Mouse (Mus musculus) embryonic facial prominence, embryonic 13.5 days (tissue): ENCODE results near the gene Tcf7. TPM values are rescaled to one million over a fixed set of nuclear protein-coding genes. Genes with fewer than 3 reads are reported as not detected.
A peak's percentile ranks its signal among the peaks of the same experiment; 100 is the strongest.

Source experiments
- ATAC-seq: fragments of 200-750 bp; cut with Nextera tagmentation; 2 replicates; pipeline ENCODE4 v1.8.0; 2017; ENCODE audit warnings: low read depth; ENCODE audit not compliant: insufficient number of reproducible peaks, insufficient read depth, low FRiP score, low TSS enrichment
- H3K27ac ChIP-seq: fragments of 300-500 bp; sonication (generic); 2 replicates; pipeline ENCODE4 v1.5.1; 2015; ENCODE audit warnings: moderate library complexity, mild to moderate bottlenecking, inconsistent platforms
- H3K27me3 ChIP-seq: fragments of 300-500 bp; sonication (generic); 2 replicates; pipeline ENCODE4 v1.6.1; 2015; ENCODE audit warnings: mild to moderate bottlenecking, inconsistent platforms
- H3K36me3 ChIP-seq: fragments of 300-500 bp; sonication (generic); 2 replicates; pipeline ENCODE4 v1.6.1; 2015; ENCODE audit warnings: mild to moderate bottlenecking, inconsistent platforms
- H3K4me1 ChIP-seq: fragments of 300-500 bp; sonication (generic); 2 replicates; pipeline ENCODE4 v1.6.1; 2015; ENCODE audit warnings: inconsistent platforms
- H3K4me2 ChIP-seq: fragments of 300-500 bp; sonication (generic); 2 replicates; pipeline ENCODE4 v1.6.1; 2015; ENCODE audit warnings: moderate library complexity, mild to moderate bottlenecking, inconsistent platforms
- H3K4me3 ChIP-seq: fragments of 300-500 bp; sonication (generic); 2 replicates; pipeline ENCODE4 v1.5.1; 2015; ENCODE audit warnings: mild to moderate bottlenecking, inconsistent platforms
- H3K9ac ChIP-seq: fragments of 300-500 bp; sonication (generic); 2 replicates; pipeline ENCODE4 v1.6.1; 2015; ENCODE audit warnings: mild to moderate bottlenecking, inconsistent platforms
- H3K9me3 ChIP-seq: fragments of 300-500 bp; sonication (generic); 2 replicates; pipeline ENCODE4 v1.6.1; 2016; ENCODE audit warnings: inconsistent platforms
- WGBS: fragments of 180-500 bp; shearing (Covaris S2); methylation state at CpG from one replicate; pipeline ENCODE4 v1.1.7; 2015; ENCODE audit warnings: mixed read lengths; 5-methylcytosine and 5-hydroxymethylcytosine counted together
- polyA plus RNA-seq: library from polyadenylated mRNA; unstranded; fragments of >200 nt; fragmentation: Nextera tagmentation; extraction: Ambion mirVana; gene quantifications from 2 replicates; pipeline ENCODE4 v1.2.1, GENCODE M21; 2015

The Tcf7 gene
- polyA plus RNA-seq, 1 experiment from 2014 or later = 8.6 TPM

DNA sequence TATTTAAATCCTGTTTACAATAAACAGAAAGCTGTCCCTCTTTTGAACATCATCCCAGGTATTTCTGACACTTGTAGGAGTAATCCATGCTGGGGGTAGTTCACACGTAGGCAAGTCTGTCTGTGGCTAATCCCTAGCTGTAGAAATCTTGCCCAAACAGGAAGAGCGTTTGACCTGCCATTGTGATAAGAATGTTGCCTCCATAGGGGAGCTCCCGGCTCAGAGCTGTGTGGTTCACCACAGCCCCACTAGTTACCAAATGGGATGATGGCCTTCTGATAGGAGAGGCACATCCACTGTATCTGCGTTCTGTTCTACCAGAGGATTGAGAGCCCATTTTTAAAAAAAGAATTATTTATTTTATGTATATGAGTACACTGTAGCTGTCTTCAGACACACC is 22.5 kb upstream of the Tcf7 start:
- 57% methylated on average over 4 of the region's 4 CpGs for WGBS
- no peak overlapping the region for H3K4me2 ChIP-seq
- H3K27ac ChIP-seq = no peak overlapping the region
- no peak overlapping the region for H3K4me3 ChIP-seq
- H3K36me3 ChIP-seq = no peaks in the 10 kb centered on the region
- no peaks in the 10 kb centered on the region for H3K9me3 ChIP-seq
- H3K4me1 ChIP-seq = peaks cover 8% of the 10 kb centered on the region
- no peak overlapping the region for H3K9ac ChIP-seq
- H3K27me3 ChIP-seq = no peaks in the 10 kb centered on the region
- no peak for ATAC-seq

DNA sequence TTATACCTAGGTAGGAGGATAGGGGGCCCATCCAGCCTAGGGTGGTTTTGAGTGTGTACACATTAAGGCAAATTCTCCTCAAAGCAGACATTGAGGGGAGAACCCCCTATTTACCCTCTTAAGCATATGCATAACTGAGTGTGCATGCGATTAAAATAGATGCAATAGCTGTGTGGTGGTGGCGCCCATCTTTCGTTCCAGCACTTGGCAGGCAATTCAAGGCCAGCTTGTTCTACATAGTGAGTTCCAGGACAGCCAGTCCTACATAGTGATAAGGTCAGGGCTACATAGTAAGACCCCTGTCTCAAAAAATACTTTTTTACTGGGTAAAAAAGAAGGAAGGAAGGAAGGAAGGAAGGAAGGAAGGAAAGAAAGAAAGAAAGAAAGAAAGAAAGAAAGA is 19.9 kb upstream of the Tcf7 start:
- 88% methylated on average over 3 of the region's 3 CpGs for WGBS
- no peak overlapping the region for H3K4me2 ChIP-seq

DNA sequence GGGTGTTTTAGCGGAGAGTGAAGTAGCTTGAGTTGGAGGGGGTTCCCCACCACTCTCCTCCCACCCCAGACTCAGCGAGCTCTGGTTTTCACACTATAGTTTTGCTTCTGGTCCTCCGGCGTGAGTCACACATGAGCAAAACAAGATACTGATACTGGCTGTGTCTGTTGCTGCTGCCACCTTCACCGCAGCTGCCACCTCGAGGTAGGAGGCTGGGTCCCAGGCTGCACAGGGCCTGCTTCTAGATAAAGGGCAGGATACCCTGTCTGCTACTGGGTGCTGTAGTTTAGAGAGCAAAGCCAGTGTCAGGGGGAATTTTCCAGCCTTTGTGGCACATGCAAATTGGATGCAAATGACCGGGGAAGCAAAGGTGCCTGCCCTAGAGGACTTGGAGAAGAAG is 16.9 kb upstream of the Tcf7 start:
- H3K27ac ChIP-seq = no peak overlapping the region
- H3K27me3 ChIP-seq = no peaks in the 10 kb centered on the region
- no peaks in the 10 kb centered on the region for H3K36me3 ChIP-seq
- H3K4me3 ChIP-seq = no peak overlapping the region
- no peak overlapping the region for H3K9ac ChIP-seq
- H3K4me2 ChIP-seq = no peak overlapping the region
- WGBS = 66% methylated on average over 7 of the region's 7 CpGs
- H3K9me3 ChIP-seq = no peaks in the 10 kb centered on the region
- no peak for ATAC-seq
- no peaks in the 10 kb centered on the region for H3K4me1 ChIP-seq

More for the DNA sequence above, 19.9 kb upstream of the Tcf7 start:
- H3K4me3 ChIP-seq = no peak overlapping the region
- no peaks in the 10 kb centered on the region for H3K36me3 ChIP-seq
- no peaks in the 10 kb centered on the region for H3K4me1 ChIP-seq
- ATAC-seq = no peak
- no peak overlapping the region for H3K27ac ChIP-seq
- no peaks in the 10 kb centered on the region for H3K27me3 ChIP-seq
- no peak overlapping the region for H3K9ac ChIP-seq
- H3K9me3 ChIP-seq = no peaks in the 10 kb centered on the region

DNA sequence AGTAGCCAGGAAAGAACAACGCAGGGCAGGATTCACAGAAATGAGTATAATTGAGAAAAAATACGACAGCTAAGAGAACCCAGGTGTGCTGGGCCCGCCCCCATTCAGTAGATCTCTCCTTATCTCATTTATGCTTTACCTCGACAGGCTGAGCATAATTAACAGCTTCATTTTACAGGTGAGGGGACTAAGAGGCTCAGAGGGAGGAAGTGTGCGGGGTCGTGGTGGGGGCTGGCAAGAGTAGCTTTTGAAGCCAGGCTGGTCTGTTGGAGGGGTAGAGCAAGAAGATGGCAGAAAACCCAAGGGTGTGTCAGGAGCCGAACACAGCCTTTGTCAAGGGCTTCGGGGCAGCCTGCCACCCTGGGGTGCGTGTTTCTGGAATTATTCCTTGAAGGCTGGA is 16.1 kb upstream of the Tcf7 start:
- WGBS = 71% methylated on average over 9 of the region's 9 CpGs
- Histone ChIP-seq H3K4me3 (no peak overlapping the region), H3K9ac (no peak overlapping the region), H3K4me2 (no peak overlapping the region), H3K27ac (no peak overlapping the region), H3K27me3 (no peaks in the 10 kb centered on the region), H3K4me1 (no peaks in the 10 kb centered on the region), H3K36me3 (no peaks in the 10 kb centered on the region), H3K9me3 (no peaks in the 10 kb centered on the region)
- no peak for ATAC-seq

DNA sequence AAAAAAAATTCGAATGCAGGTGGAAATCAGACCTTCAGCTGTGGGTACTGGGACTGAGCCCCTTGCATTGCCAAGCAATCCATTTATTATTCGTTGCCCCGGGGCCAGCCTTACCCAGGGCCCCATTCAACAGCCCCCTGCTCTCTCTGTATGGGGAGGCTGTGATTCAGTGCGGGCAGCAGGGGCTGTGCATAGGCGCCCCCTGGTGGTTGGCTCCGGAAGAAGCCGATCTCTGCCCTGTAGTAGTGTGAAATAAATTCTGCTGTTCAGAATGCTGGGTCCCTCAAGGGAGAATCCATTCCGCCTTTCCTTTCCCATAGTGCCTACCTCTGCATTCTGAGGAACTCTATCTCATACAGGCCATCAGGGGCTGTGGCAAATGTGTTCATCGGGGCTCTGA is 14.5 kb upstream of the Tcf7 start:
- WGBS = 14% methylated on average over 9 of the region's 9 CpGs
- no peak for ATAC-seq

DNA sequence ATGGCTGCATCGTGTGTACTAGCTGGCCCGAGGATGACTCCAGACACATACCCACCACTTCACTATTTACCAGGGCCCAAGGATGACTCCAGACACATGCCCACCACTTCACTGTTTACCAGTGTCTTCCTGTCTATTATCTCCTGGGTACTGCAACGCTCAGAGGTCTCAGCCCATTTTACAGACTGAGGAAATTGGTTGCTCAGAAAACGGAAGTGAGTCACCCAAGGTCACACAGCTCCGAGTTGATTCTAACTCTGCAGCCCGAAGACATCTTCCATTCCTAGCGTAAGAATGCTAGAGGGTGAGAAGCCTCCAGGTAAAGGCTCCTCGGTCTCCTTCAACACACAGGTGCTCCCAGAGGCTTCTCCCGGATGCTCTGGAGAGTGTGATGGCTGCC is 11.3 kb upstream of the Tcf7 start:
- Histone ChIP-seq H3K9ac (no peak overlapping the region), H3K27ac (no peak overlapping the region), H3K36me3 (no peaks in the 10 kb centered on the region), H3K9me3 (no peaks in the 10 kb centered on the region), H3K27me3 (no peaks in the 10 kb centered on the region), H3K4me3 (no peak overlapping the region), H3K4me2 (no peak overlapping the region), H3K4me1 (no peaks in the 10 kb centered on the region)
- 80% methylated on average over 9 of the region's 9 CpGs for WGBS
- no peak for ATAC-seq

More for the DNA sequence above, 14.5 kb upstream of the Tcf7 start:
- Histone ChIP-seq H3K9ac (no peak overlapping the region), H3K4me1 (no peaks in the 10 kb centered on the region), H3K9me3 (no peaks in the 10 kb centered on the region), H3K36me3 (no peaks in the 10 kb centered on the region), H3K4me3 (no peak overlapping the region), H3K27ac (no peak overlapping the region), H3K4me2 (no peak overlapping the region), H3K27me3 (no peaks in the 10 kb centered on the region)

DNA sequence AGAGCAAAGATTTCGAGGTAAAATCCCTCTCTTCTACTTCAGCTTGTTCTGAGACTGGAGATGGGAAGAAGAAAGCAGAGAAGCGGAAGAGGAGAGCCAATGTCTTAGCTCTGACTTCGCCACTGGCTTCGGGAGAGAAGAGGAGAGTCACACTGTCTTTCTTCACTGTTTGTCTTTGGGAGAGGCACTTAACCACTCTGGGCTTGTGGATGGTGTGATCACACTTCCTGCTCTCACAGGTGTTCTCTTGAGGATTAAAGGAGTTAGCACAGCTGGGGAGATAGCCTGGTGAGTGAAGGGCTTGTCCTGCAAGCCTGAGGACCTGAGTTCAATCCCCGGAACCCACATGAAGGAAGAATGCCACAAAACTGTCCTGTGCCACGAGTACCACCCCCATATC is 10.1 kb upstream of the Tcf7 start:
- ATAC-seq = no peak
- Histone ChIP-seq H3K36me3 (no peaks in the 10 kb centered on the region), H3K27ac (no peak overlapping the region), H3K4me2 (no peak overlapping the region), H3K9ac (no peak overlapping the region), H3K27me3 (no peaks in the 10 kb centered on the region), H3K9me3 (no peaks in the 10 kb centered on the region), H3K4me3 (no peak overlapping the region), H3K4me1 (no peaks in the 10 kb centered on the region)
- 73% methylated on average over 6 of the region's 6 CpGs for WGBS

DNA sequence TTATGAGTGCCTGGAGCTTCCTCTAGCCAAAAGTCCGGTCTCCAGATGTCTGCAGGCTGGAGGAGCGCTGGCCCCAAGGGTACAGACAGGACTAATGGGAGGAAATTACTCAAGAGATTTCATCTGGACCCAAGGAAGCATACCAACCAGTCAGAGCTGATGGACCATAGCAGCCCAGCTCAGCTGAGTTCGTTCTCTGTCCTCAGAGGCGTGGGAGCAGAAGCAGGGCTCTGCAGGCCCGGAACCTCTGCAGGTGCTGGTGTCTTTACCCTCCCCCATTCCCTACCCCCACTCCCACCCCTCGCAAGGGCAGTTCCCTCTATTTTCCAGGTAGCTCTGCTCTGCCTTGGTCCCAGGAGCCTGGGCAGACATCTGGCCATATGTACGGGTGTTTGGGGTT is 9.5 kb upstream of the Tcf7 start:
- Histone ChIP-seq H3K36me3 (no peaks in the 10 kb centered on the region), H3K27ac (no peak overlapping the region), H3K27me3 (no peaks in the 10 kb centered on the region), H3K9ac (no peak overlapping the region), H3K4me2 (no peak overlapping the region), H3K4me1 (peaks cover under 1% of the 10 kb centered on the region; the same call in 1 of the 2 replicates), H3K4me3 (no peak overlapping the region), H3K9me3 (no peaks in the 10 kb centered on the region)
- 71% methylated on average over 7 of the region's 7 CpGs for WGBS
- ATAC-seq = no peak

DNA sequence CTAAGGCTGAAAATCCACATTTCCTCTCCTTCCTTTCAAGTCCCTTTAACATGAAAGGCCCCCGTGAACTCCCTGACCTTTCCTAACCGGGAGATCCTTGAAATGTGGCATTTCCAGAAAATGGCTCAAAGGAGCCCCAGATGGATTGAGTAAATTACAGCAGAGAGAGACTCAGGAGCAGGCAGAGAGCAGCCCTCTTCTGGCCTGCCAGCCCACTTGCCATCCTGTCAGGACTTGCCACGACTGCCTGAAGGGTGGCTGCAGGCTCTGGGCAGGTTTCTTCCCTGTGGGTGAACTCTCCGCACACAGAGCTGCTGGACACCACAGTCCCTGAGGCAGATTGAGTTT is 4.1 kb upstream of the Tcf7 start:
- peaks cover 34% of the 10 kb centered on the region for H3K4me1 ChIP-seq
- no peak overlapping the region for H3K4me2 ChIP-seq
- H3K9me3 ChIP-seq = no peaks in the 10 kb centered on the region
- H3K27me3 ChIP-seq = peaks cover 35% of the 10 kb centered on the region
- H3K27ac ChIP-seq = no peak overlapping the region
- 8% methylated on average over 4 of the region's 4 CpGs for WGBS
- 0 out of 2 replicates have a peak overlapping the region, but pooled peaks have one; percentile 36 for H3K9ac ChIP-seq
- H3K4me3 ChIP-seq = no peak overlapping the region
- H3K36me3 ChIP-seq = no peaks in the 10 kb centered on the region
- ATAC-seq = no peak

DNA sequence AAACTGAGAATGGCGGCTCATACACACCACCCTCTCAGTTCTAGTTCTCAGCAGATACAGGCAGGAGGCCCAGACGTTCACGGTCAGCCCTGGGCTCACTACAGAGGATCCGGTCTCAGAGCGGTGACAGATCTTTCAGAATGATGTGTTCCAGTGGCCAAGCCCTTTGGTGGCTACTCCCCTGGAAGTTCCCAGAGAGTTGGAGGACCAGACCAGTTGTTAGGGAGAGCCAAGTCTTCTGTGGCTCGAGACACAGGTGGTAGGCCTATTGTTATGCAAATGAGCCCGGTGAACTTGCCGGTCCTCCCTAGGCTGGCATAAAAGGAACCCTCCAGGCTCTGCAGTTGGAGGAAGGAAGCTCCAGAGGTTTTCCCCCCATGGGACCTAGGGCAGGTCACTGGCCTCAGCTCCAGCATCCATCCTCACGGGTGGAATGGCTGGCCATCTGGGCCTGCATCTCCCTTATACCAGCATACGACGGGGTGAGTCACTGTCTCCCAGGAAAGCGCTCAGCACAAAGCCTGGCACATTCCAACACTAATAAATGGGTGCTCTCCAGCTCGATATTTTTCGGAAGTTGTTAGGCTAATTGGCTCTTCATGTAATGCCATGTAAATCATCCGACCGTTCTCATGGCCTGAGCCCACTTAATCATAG is 3.6 kb upstream of the Tcf7 start:
- no peak overlapping the region for H3K4me3 ChIP-seq
- H3K9me3 ChIP-seq = no peaks in the 10 kb centered on the region
- H3K4me1 ChIP-seq = peaks cover 37% of the 10 kb centered on the region
- H3K9ac ChIP-seq = no peak overlapping the region
- no peak overlapping the region for H3K27ac ChIP-seq
- no peaks in the 10 kb centered on the region for H3K36me3 ChIP-seq
- no peak for ATAC-seq
- peaks cover 40% of the 10 kb centered on the region for H3K27me3 ChIP-seq
- H3K4me2 ChIP-seq = no peak overlapping the region
- WGBS = 16% methylated on average over 16 of the region's 16 CpGs

DNA sequence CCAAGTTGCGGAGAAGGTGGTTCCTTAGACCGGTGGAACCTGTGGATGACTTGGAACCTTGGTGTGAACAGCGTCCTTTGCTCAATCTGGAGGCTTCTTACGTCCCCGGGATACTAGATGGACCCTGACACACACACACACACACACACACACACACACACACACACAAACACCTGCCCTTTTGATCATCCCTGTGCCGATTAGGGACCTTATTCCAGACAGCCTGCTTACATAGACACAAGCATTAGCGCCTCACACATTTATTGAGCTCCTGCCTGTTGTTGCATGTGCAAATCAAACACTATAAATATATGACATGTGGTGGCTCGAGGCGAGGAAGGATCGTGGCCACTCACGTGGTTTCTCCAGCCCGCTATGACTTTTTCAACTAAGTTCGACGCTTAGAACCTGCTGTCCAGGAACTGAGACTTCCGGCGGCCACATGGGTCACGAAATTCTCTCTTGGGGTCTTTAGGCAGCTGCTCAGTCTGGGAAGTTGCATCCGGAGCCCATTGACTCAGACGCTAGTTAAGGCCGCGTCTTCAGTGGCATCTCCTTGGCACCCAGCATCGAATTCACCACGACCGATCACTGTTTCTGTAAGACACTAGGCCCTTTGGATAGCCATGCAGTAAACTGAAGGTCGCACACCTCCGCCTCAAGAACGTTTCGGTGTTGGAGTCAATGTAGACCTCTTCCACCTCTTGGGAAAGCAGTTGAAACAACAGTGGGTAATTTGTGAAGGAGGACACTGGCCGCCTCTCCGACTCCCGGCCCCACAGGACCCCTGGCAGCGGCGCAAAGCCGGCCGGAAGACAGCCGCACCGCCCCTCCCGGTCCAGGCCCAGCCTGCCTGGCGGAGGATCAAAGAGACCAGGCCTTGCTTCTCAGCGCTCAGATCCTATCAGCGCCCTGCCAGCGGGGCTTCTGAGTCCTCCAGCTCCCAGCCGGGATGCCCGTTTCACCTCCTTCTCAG is 1.1 kb upstream of the Tcf7 start:
- H3K9ac ChIP-seq = peak overlapping the region; percentile 16; the same call in 1 of the 2 replicates
- H3K36me3 ChIP-seq = no peaks in the 10 kb centered on the region; the same call in 1 of the 2 replicates
- no peaks in the 10 kb centered on the region for H3K9me3 ChIP-seq
- H3K4me2 ChIP-seq = peak overlapping the region; percentile 95
- peaks cover 49% of the 10 kb centered on the region for H3K27me3 ChIP-seq
- no peak for ATAC-seq
- H3K4me3 ChIP-seq = peak overlapping the region; percentile 68
- H3K4me1 ChIP-seq = peaks cover 37% of the 10 kb centered on the region
- 9% methylated on average over 44 of the region's 44 CpGs for WGBS
- no peak overlapping the region for H3K27ac ChIP-seq

DNA sequence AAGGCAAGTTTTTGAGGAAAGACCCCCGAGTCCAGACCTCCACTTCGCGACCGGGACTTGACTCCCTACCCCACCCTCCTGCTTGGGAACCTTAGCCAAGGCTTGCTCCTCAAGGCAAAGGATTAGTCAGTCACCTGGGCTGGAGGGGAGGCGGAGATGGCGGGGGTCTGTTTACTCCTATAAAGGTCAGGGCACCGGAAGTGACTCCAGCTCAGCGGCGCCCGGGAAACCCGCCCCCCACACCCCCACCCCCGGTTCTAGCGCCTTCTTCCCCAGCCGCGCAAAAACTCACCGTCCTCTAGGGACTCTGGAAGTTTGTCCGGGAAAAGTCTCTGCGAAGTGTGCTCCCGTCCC is 417 bp downstream of the Tcf7 start:
- Histone ChIP-seq H3K4me1 (peaks cover 37% of the 10 kb centered on the region), H3K4me2 (peak overlapping the region; percentile 95), H3K4me3 (peak overlapping the region; percentile 68), H3K27me3 (peaks cover 49% of the 10 kb centered on the region), H3K27ac (no peak overlapping the region), H3K9ac (peak overlapping the region; percentile 79), H3K9me3 (no peaks in the 10 kb centered on the region), H3K36me3 (peaks cover 3% of the 10 kb centered on the region; the same call in 1 of the 2 replicates)
- under 1% methylated on average over 19 of the region's 19 CpGs for WGBS
- ATAC-seq = no peak
